Mouse (Mus musculus) ES-E14 (cell line): ENCODE measurements around the gene Dolk. TPM values are rescaled to one million over a fixed set of nuclear protein-coding genes. Genes with fewer than 3 reads are reported as not detected.

ENCODE experiments used
- DNase-seq: peaks from one replicate; pipeline ENCODE4 v3.0.0-alpha.2; 2013; ENCODE audit warnings: low read depth, low spot score
- H3K27ac ChIP-seq: 2 replicates; pipeline ENCODE4 v1.5.1; 2012; ENCODE audit warnings: low read depth, mild to moderate bottlenecking, low read length, moderate library complexity, mixed read lengths; ENCODE audit not compliant: poor library complexity, insufficient read depth, severe bottlenecking
- H3K36me3 ChIP-seq: 2 replicates; pipeline ENCODE4 v1.6.1; 2012; ENCODE audit warnings: mild to moderate bottlenecking, low read length, moderate library complexity, mixed read lengths; ENCODE audit not compliant: control insufficient read depth, poor library complexity, insufficient read depth, severe bottlenecking
- H3K4me1 ChIP-seq, 2 experiments: fragments of 150-350 bp in 1 of 2; sonication (generic) in 1 of 2; 2 replicates each; pipeline ENCODE4 v1.6.1; 2012; ENCODE audit warnings: low read length in 2 of 2, mild to moderate bottlenecking in 1 of 2, mixed read lengths in 1 of 2; ENCODE audit not compliant: control insufficient read depth in 2 of 2, insufficient read depth in 2 of 2, poor library complexity in 1 of 2
- H3K4me3 ChIP-seq, 2 experiments: fragments of 150-350 bp in 1 of 2; sonication (generic) in 1 of 2; 2 replicates each; pipeline ENCODE4 v1.5.1; 2012; ENCODE audit warnings: low read length in 2 of 2, low read depth in 1 of 2, mild to moderate bottlenecking in 1 of 2, mixed read lengths in 1 of 2; ENCODE audit not compliant: insufficient read depth in 1 of 2, poor library complexity in 1 of 2, severe bottlenecking in 1 of 2
- H3K9ac ChIP-seq: 2 replicates; pipeline ENCODE4 v1.6.1; 2012; ENCODE audit warnings: low read depth, mild to moderate bottlenecking, low read length, mixed read lengths; ENCODE audit not compliant: poor library complexity, insufficient read depth, severe bottlenecking
- H3K9me3 ChIP-seq: fragments of 150-350 bp; sonication (generic); 2 replicates; pipeline ENCODE4 v1.6.1; 2012; ENCODE audit warnings: low read depth, mild to moderate bottlenecking, low read length; ENCODE audit not compliant: control insufficient read depth, insufficient read depth
- CHD2 ChIP-seq: IDR thresholded peaks from 2 replicates; pipeline ENCODE4 v1.6.1; 2014; ENCODE audit warnings: mild to moderate bottlenecking, low read depth, low read length, inconsistent platforms
- HCFC1 ChIP-seq: IDR thresholded peaks from 2 replicates; pipeline ENCODE4 v1.6.1; 2012; ENCODE audit warnings: low read length, inconsistent platforms, borderline replicate concordance; ENCODE audit not compliant: insufficient read depth
- MAFK ChIP-seq: IDR thresholded peaks from 2 replicates; pipeline ENCODE4 v1.6.1; 2014; ENCODE audit warnings: mild to moderate bottlenecking, low read depth, low read length, inconsistent platforms; ENCODE audit not compliant: insufficient read depth
- ZC3H11A ChIP-seq: IDR thresholded peaks from 2 replicates; pipeline ENCODE4 v1.6.1; 2012; ENCODE audit warnings: low read depth, mild to moderate bottlenecking, inconsistent platforms, low read length, borderline replicate concordance
- ZNF384 ChIP-seq: IDR thresholded peaks from 2 replicates; pipeline ENCODE4 v1.6.1; 2012; ENCODE audit warnings: low read depth, low read length, inconsistent platforms
- in situ Hi-C, 2 experiments: fragments of 600-800 bp; cut with MboI; formaldehyde crosslinking; loops; one replicate each; pipeline ENCODE4 v1.15.1; 2025; ENCODE audit warnings: low sequenced_read_pairs in 2 of 2, inconsistent platforms in 1 of 2; ENCODE audit not compliant: unreplicated experiment in 2 of 2
- total RNA-seq: library from RNA; depleted of rRNA; stranded (reverse); fragments of 300-350 nt; gene quantifications from 2 replicates; pipeline ENCODE4 v1.2.3, GENCODE M21; 2012

The Dolk gene
- total RNA-seq, 1 experiment = 25.2 TPM

- DNase-seq = no peak
- Histone ChIP-seq H3K36me3 (peaks cover 8% of the 10 kb centered on the region; the same call in 1 of the 2 replicates), H3K9ac (no peak overlapping the region), H3K4me3 (no peak overlapping the region), H3K4me1 (peaks cover 9 to 29% of the 10 kb centered on the region in 2 experiments; a peak in 3 of 4 replicates), H3K27ac (no peak overlapping the region), H3K9me3 (no peaks in the 10 kb centered on the region)
- in situ Hi-C loops = no loop called here
- TF ChIP-seq CHD2 = no peak
- no peak for TF ChIP-seq HCFC1
- no peak for TF ChIP-seq ZNF384
- no peak for TF ChIP-seq ZC3H11A
- TF ChIP-seq MAFK = no peak
Measured at GRCm38 (mm10) chr2:30263811-30264210, 22.3 kb downstream of the Dolk start.

- Histone ChIP-seq H3K36me3 (peaks cover 8% of the 10 kb centered on the region; the same call in 1 of the 2 replicates), H3K9ac (no peak overlapping the region), H3K9me3 (no peaks in the 10 kb centered on the region), H3K27ac (no peak overlapping the region), H3K4me3 (no peak overlapping the region), H3K4me1 (peaks cover 9 to 32% of the 10 kb centered on the region in 2 experiments; a peak in 3 of 4 replicates)
- no peak for TF ChIP-seq CHD2
- TF ChIP-seq ZNF384 = 0 out of 2 replicates have a peak, but pooled peaks have one; percentile 43
- TF ChIP-seq HCFC1 = no peak
- DNase-seq = no peak
- in situ Hi-C loops = no loop called here
Measured at GRCm38 (mm10) chr2:30262840-30263441, 23.2 kb downstream of the Dolk start.

GRCm38 (mm10) chr2:30261921-30262839 lies 24.0 kb downstream of the Dolk start:
- peaks cover 15% of the 10 kb centered on the region; the same call in 1 of the 2 replicates for H3K36me3 ChIP-seq
- no peak overlapping the region for H3K27ac ChIP-seq
- no peaks in the 10 kb centered on the region for H3K9me3 ChIP-seq

GRCm38 (mm10) chr2:30261064-30261736 lies 24.9 kb downstream of the Dolk start:
- Histone ChIP-seq H3K4me3 (no peak overlapping the region), H3K9ac (no peak overlapping the region), H3K27ac (no peak overlapping the region), H3K36me3 (peaks cover 25% of the 10 kb centered on the region), H3K9me3 (no peaks in the 10 kb centered on the region), H3K4me1 (peaks cover 6 to 27% of the 10 kb centered on the region in 2 experiments; a peak in 3 of 4 replicates)
- TF ChIP-seq CHD2 (no peak), ZNF384 (no peak), MAFK (no peak), HCFC1 (no peak), ZC3H11A (no peak)
- DNase-seq = no peak
- in situ Hi-C loops = no loop called here

More at GRCm38 (mm10) chr2:30261921-30262839, 24.0 kb downstream of the Dolk start:
- peaks cover 9 to 32% of the 10 kb centered on the region in 2 experiments; a peak in 3 of 4 replicates for H3K4me1 ChIP-seq
- in situ Hi-C loops = no loop called here
- no peak overlapping the region; a peak in 1 of 4 replicates for H3K4me3 ChIP-seq
- peak; percentile 82 for TF ChIP-seq ZNF384
- no peak for TF ChIP-seq CHD2
- DNase-seq = no peak
- no peak overlapping the region for H3K9ac ChIP-seq
